Mouse (Mus musculus) common myeloid progenitor, adult 5-6 weeks (primary cell): ENCODE measurements around the gene Asl. TPM values are rescaled to one million over a fixed set of nuclear protein-coding genes. Genes with fewer than 3 reads are reported as not detected.

Experiments used
- ATAC-seq: replicated peaks from 2 replicates; pipeline ENCODE4 v1.8.0; 2016; ENCODE audit warnings: low read depth, mild to moderate bottlenecking, moderate TSS enrichment, inconsistent platforms; ENCODE audit not compliant: poor library complexity, severe bottlenecking
- total RNA-seq: library from RNA; stranded (forward); fragments of 200-1000, 187-1606 nt; gene quantifications from 2 replicates; pipeline ENCODE4 v1.2.3, GENCODE M21; 2017

Gene Asl
- 16.8 and 25.2 TPM in 2 replicates for total RNA-seq

- peak; percentile 82 for ATAC-seq
These were observed at the start of gene Asl, which contains the start of gene Crcp for GRCm38 (mm10) chr5:130029142-130029897. TSS of gene Asl (minus strand) at chr5:130029247. TSS of gene Crcp (plus strand) at chr5:130029290.

DNA sequence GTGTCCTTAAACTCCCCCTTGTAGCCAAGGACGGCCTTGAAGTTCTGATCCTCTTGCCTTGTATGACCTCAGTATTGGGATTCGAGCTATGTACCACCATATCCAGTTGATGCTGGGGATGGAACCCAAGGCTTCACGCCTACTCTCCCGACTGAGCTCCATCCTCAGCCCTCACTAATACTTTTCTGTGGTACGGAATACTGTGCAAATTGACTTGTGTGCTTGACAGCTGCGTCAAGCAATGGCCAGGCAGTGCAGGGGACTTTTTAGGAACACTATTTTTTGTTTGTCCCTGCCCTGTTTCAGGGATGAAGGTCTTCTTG is 49.7 kb upstream of the Asl start:
- ATAC-seq: no peak

GRCm38 (mm10) chr5:130078096-130078833 is 49.2 kb upstream of the Asl start:
- peak; percentile 34; the same call in 1 of the 2 replicates for ATAC-seq

DNA sequence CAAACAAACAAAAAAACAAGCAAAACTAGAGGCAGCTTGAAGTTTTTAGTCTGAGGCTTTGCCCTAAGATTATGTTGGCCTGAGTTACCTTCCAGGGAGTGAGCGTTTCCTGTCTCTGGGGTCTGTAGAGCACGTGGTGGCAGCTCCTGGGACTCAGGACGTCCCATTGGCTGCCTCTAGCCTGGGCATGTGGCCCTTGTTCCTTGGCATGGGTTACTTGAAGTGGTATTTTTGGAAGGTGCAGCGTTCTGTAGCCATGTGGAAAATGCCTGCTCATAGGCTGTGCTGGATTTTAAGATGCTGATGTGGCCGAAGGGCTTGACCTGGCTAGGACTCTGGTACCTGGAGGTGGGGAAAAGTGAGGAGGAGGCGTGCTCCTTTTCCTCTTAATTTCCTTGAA is 47.3 kb upstream of the Asl start:
- ATAC-seq: no peak

- ATAC-seq: no peak
These were observed 45.4 kb upstream of the Asl start for GRCm38 (mm10) chr5:130074491-130074890.

DNA sequence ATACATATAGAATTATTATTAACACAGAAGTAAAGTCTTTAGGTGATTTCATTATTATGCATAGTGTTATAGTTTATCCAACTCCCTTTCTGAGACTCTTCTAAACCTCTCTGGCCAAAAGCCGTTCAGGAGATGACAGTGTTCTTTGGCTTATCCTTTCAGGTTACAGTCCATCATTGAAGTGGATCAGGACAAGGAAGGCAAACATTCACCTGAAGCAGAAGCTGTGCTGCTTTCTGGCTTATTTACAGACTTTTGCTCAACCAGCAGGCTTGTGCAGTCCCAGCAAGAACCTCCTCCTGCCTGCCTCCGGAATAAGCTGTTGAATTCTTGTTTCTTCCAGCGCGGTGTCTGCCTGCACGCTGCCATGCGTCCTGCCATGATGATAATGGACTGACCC is 44.0 kb upstream of the Asl start, which contains the start of gene Tpst1:
Tpst1 (plus strand) TSS at position 301 of the 400 bp plus-strand sequence.
- no peak for ATAC-seq

DNA sequence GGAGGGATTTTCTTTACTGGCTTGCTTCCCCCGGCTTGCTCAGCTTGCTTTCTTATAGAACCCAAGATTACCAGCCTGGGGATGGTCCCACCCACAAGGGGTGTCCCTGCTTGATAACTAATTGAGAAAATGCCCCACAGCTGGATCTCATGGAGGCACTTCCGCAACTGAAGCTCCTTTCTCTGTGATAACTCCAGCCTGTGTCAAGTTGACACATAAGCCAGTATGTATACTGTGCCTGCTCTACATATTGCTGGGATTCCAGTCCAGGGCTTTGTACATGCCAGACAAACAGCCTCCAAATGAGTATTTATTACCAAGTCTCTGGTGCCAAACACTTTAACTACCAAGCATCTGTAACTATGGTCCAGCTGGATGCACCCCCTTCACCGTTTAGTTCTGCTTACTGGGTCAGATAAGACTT is 38.8 kb upstream of the Asl start:
- no peak; the same call in 1 of the 2 replicates for ATAC-seq

DNA sequence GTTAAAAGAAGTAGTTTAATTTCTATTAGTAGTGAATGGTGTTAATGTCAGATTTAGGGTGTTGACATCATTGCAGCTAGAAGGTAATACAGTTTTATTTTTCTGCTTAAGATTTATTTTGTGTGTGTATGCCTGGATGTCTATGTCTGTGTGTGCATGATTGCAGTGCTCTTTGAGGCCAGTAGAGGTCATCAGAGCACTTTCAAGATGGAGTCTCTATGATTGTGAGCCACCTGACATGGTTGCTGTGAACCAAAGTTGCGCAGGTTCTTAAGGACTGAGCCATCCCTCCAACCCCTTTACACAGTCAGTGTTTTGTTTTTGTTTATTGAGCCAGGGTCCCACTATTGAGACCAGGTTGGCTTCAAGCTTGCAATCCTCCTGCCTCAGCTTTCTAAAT is 36.5 kb upstream of the Asl start:
- ATAC-seq: peak; percentile 64; the same call in 1 of the 2 replicates

DNA sequence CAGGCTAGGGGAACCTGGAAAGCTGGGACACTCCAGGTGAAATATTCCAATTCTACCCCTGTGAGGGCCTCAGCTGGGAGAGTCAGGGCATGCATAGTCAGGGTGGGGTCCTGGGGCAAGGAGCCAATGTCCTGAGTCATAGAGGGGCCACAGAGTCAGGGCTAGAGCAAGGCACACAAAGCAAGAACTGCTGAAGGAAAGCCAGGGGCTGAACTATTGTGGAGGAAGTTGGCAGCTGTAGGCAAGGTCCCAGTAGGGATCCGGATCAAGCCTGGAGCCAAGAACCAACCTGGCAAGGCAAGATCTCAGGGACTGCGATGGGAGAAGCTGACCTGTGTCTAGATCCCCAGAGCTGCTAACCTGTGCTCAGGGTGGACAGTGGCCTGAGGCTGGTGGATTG is 34.7 kb upstream of the Asl start:
- ATAC-seq: no peak

- peak; percentile 47; the same call in 1 of the 2 replicates for ATAC-seq
These were observed 33.0 kb upstream of the Asl start for GRCm38 (mm10) chr5:130062096-130062495.

DNA sequence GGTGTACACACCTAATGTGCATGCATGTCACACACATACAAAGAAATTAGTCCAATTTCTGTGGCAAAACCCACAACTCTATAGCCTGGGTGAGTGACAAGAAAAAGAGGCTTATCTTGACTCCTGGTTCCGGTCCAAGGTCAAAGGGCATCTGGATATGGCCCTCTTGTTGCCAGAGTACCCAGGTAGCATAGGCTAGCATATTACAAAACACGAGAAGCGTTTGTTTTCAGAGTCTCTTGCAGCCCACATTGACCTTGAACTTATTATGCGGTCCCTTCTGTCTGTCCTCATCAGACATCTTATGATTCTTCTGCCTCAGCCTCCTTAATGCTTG is 31.2 kb upstream of the Asl start:
- no peak for ATAC-seq

- no peak for ATAC-seq
These were observed 30.6 kb upstream of the Asl start for GRCm38 (mm10) chr5:130059413-130060328.

DNA sequence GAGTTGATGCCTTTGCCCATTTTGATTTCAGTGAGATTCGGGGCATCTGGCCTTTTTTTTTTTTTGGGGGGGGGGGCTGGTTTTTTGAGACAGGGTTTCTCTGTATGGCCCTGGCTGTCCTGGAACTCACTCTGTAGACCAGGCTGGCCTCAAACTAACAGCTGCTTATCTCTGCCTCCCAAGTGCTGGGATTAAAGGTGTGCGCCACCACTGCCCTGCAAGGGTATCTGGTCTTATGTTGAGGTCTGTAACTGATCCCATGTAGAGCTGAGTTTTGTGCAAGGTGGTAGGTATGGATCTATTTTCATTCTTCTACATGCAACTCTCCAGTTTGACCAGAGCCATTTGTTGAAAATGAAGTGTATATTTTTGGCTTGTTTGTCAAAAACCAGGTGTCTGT is 27.3 kb upstream of the Asl start:
- ATAC-seq: no peak

DNA sequence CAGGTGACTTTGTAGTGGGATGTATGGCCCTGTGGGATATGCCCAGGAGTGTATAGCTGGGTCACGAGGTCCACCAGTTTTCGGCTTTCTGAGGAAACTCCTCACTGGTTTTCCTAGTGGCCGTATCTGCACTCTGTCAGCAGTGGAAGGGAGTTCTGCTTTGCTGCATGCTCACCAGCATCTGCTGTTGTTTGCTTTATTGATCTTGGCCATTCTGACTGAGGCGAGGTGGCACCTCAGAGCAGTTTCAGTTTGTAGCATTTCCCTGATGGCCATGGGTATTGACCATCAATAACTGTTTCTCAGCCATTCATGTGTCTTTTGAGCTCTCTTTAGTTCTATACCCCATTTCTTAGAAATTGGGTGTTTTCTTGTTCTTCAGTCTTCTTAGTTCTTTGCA is 26.6 kb upstream of the Asl start:
- ATAC-seq: no peak

- no peak for ATAC-seq
These were observed 23.9 kb upstream of the Asl start for GRCm38 (mm10) chr5:130052955-130053354.

GRCm38 (mm10) chr5:130052510-130052909 is 23.5 kb upstream of the Asl start:
- no peak for ATAC-seq

- ATAC-seq: no peak
These were observed 22.2 kb upstream of the Asl start for GRCm38 (mm10) chr5:130051073-130051860.

GRCm38 (mm10) chr5:130050416-130050815 is 21.4 kb upstream of the Asl start:
- ATAC-seq: no peak

GRCm38 (mm10) chr5:130048786-130049520 is 19.9 kb upstream of the Asl start:
- ATAC-seq: no peak
